Mouse (Mus musculus) hindbrain, embryonic 11.5 days (tissue): ENCODE measurements at regions not wholly inside any gene's neighbourhood (a gene's known extent, or its start where the extent isn't known, plus 50 kb on each side); places are given as distances from the start of the nearest gene placed in this dataset.
"Not testable (repeated sequence)": the region's sequence is repeated elsewhere in the genome, so short reads cannot be mapped to it uniquely, and the experiment has no call there.

Experiments
- ATAC-seq: fragments of 200-750 bp; cut with Nextera tagmentation; 2 replicates; pipeline ENCODE4 v1.8.0; 2017; ENCODE audit warnings: mild to moderate bottlenecking, moderate TSS enrichment, moderate library complexity; ENCODE audit not compliant: low FRiP score
- DNase-seq: peaks from one replicate; pipeline ENCODE4 v3.0.0-alpha.2; 2015; ENCODE audit warnings: low spot score
- H3K27ac ChIP-seq: fragments of 300-500 bp; sonication (generic); 2 replicates; pipeline ENCODE4 v1.5.1; 2014; ENCODE audit warnings: mild to moderate bottlenecking, low read depth, low read length
- H3K27me3 ChIP-seq: fragments of 300-500 bp; sonication (generic); 2 replicates; pipeline ENCODE4 v1.6.1; 2014; ENCODE audit warnings: mild to moderate bottlenecking, low read length, moderate library complexity, mixed read lengths; ENCODE audit not compliant: control insufficient read depth, insufficient read depth
- H3K36me3 ChIP-seq: fragments of 300-500 bp; sonication (generic); 2 replicates; pipeline ENCODE4 v1.6.1; 2014; ENCODE audit warnings: mild to moderate bottlenecking, low read length, moderate library complexity, mixed read lengths; ENCODE audit not compliant: control insufficient read depth, insufficient read depth
- H3K4me1 ChIP-seq: fragments of 300-500 bp; sonication (generic); replicated peaks from 2 replicates; pipeline ENCODE4 v1.6.1; 2014; ENCODE audit warnings: low read length, mixed read lengths; ENCODE audit not compliant: control insufficient read depth, insufficient read depth
- H3K4me2 ChIP-seq: fragments of 300-500 bp; sonication (generic); replicated peaks from 2 replicates; pipeline ENCODE4 v1.6.1; 2014; ENCODE audit warnings: mild to moderate bottlenecking, low read depth, low read length
- H3K4me3 ChIP-seq: fragments of 300-500 bp; sonication (generic); 2 replicates; pipeline ENCODE4 v1.5.1; 2014; ENCODE audit warnings: low read depth, low read length
- H3K9ac ChIP-seq: fragments of 300-500 bp; sonication (generic); 2 replicates; pipeline ENCODE4 v1.6.1; 2014; ENCODE audit warnings: low read depth, low read length
- H3K9me3 ChIP-seq: fragments of 300-500 bp; sonication (generic); 2 replicates; pipeline ENCODE4 v1.6.1; 2016; ENCODE audit warnings: low read length; ENCODE audit not compliant: control insufficient read depth
- WGBS: fragments of 180-500 bp; shearing (Covaris S2); extraction: QIAGEN DNeasy Blood & Tissue Kit; methylation state at CpG from one replicate; pipeline ENCODE4 v1.1.7; 2014; 5-methylcytosine and 5-hydroxymethylcytosine counted together

GRCm38 (mm10) chr2:98263641-98264040 is 398.4 kb upstream of the Gm10801 start:
- Histone ChIP-seq H3K27me3 (no peaks in the 10 kb centered on the region), H3K9me3 (no peaks in the 10 kb centered on the region), H3K36me3 (no peaks in the 10 kb centered on the region), H3K27ac (no peak overlapping the region), H3K9ac (no peak overlapping the region), H3K4me2 (no peak overlapping the region), H3K4me1 (no peaks in the 10 kb centered on the region), H3K4me3 (no peak overlapping the region)
- ATAC-seq (no peak), DNase-seq (no peak)
- 98% methylated on average over 1 of the region's 1 CpGs for WGBS

GRCm38 (mm10) chr2:98269562-98269961 is 392.5 kb upstream of the Gm10801 start:
- Histone ChIP-seq H3K27ac (no peak overlapping the region), H3K4me1 (no peaks in the 10 kb centered on the region), H3K27me3 (no peaks in the 10 kb centered on the region), H3K4me2 (no peak overlapping the region), H3K4me3 (no peak overlapping the region), H3K36me3 (no peaks in the 10 kb centered on the region), H3K9ac (no peak overlapping the region), H3K9me3 (no peaks in the 10 kb centered on the region)
- ATAC-seq (no peak), DNase-seq (peak; percentile 5)
- WGBS: 39% methylated on average over 1 of the region's 1 CpGs

- DNase-seq (no peak), ATAC-seq (no peak)
- WGBS: 95% methylated on average over 3 of the region's 3 CpGs
Observed at GRCm38 (mm10) chr2:98286796-98287352, 375.2 kb upstream of the Gm10801 start.

GRCm38 (mm10) chr2:98330025-98330424 is 332.0 kb upstream of the Gm10801 start:
- H3K27me3 ChIP-seq, H3K4me1 ChIP-seq, H3K27ac ChIP-seq, H3K9ac ChIP-seq, H3K36me3 ChIP-seq, H3K4me3 ChIP-seq, H3K4me2 ChIP-seq, H3K9me3 ChIP-seq, ATAC-seq: not testable (repeated sequence)
- 89% methylated on average over 13 of the region's 13 CpGs for WGBS
- DNase-seq: peak; percentile 4

More at GRCm38 (mm10) chr2:98286796-98287352, 375.2 kb upstream of the Gm10801 start:
- Histone ChIP-seq H3K4me2 (no peak overlapping the region), H3K9ac (no peak overlapping the region), H3K36me3 (no peaks in the 10 kb centered on the region), H3K27ac (no peak overlapping the region), H3K4me1 (no peaks in the 10 kb centered on the region), H3K9me3 (no peaks in the 10 kb centered on the region), H3K27me3 (no peaks in the 10 kb centered on the region), H3K4me3 (no peak overlapping the region)

- WGBS: 85% methylated on average over 2 of the region's 2 CpGs
- no peak for ATAC-seq
- H3K4me3 ChIP-seq: no peak overlapping the region
- H3K27ac ChIP-seq: no peak overlapping the region
- no peak for DNase-seq
- no peaks in the 10 kb centered on the region for H3K27me3 ChIP-seq
- H3K9ac ChIP-seq: no peak overlapping the region
- H3K36me3 ChIP-seq: no peaks in the 10 kb centered on the region
- no peaks in the 10 kb centered on the region for H3K4me1 ChIP-seq
- H3K4me2 ChIP-seq: no peak overlapping the region
- H3K9me3 ChIP-seq: no peaks in the 10 kb centered on the region
Observed at GRCm38 (mm10) chr2:98354200-98354599, 307.8 kb upstream of the Gm10801 start.

- H3K36me3 ChIP-seq: no peaks in the 10 kb centered on the region
- no peaks in the 10 kb centered on the region for H3K9me3 ChIP-seq
- H3K27ac ChIP-seq: no peak overlapping the region
- H3K9ac ChIP-seq: no peak overlapping the region
- no peaks in the 10 kb centered on the region for H3K4me1 ChIP-seq
- no peak for DNase-seq
- 75% methylated on average over 1 of the region's 1 CpGs for WGBS
- no peaks in the 10 kb centered on the region for H3K27me3 ChIP-seq
- no peak overlapping the region for H3K4me2 ChIP-seq
- ATAC-seq: no peak
- no peak overlapping the region for H3K4me3 ChIP-seq
Observed at GRCm38 (mm10) chr2:98379211-98379610, 282.8 kb upstream of the Gm10801 start.
